Mouse (Mus musculus) cerebellum, adult 2 months (tissue): ENCODE results near the gene Dlgap1.

Experiments used
- CTCF ChIP-seq: fragments of 200-500 bp; IDR thresholded peaks from 2 replicates; pipeline ENCODE4 v1.5.1; 2011; ENCODE audit warnings: low read depth, mild to moderate bottlenecking, control low read depth, low read length, moderate library complexity, borderline replicate concordance; ENCODE audit not compliant: insufficient read depth
- POLR2A ChIP-seq: fragments of 200-500 bp; IDR thresholded peaks from 2 replicates; pipeline ENCODE4 v1.6.1; 2011; ENCODE audit warnings: low read length, control low read depth, borderline replicate concordance; ENCODE audit not compliant: insufficient read depth

DNA sequence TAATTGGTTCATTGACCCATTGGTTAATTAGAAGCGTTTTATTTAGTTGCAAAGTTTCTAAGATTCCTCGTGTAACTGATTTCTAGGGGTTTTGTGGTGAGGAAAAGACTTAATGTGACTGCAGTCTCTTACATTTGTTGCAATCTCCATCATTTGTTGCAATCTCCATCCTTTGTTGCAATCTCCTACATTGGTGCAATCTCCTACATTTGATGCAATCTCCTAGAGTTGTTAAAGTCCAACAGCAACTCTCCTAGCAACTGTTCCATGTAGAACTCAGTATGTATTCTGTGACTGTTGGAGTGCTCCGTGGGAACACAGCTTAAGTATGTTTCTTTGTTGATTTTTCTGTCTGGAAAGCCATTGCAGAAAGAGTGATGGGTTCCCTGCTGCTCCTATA is 565.4 kb downstream of the Dlgap1 start:
- TF ChIP-seq CTCF (no peak), POLR2A (no peak)
